Mouse (Mus musculus) spleen, embryonic (tissue): ENCODE results near the gene Zmpste24.

Source experiments
- CTCF ChIA-PET: fragments of 350-600 bp; sonication (Branson Sonifier 250); formaldehyde crosslinking; loops from one replicate; lab custom pipeline; 2022; lab: Charles Lee

Zmpste24 gene

DNA sequence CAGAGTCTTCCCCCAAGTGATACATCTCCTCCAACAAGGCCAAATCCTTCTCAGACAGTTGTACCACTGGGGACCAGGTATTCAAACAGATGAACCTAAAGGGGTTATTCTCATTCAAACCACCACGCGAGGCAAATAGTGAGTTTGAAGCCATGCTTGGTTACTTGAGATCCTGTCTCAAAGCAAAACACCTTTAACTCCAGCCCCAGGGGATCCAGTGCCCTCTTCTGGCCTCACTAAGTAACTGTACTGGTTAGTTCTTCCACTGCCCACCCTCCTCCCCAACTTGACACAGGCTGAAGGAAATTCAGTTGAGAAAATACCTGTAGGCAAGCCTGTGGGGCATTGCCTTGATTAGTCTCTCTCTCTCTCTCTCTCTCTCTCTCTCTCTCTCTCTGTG lies 65.0 kb downstream of the Zmpste24 start:
- CTCF ChIA-PET, result interaction anchor here (0.5 kb wide), 1 partner anchor 54 kb away, joined by 13 read pairs; no protein-coding TSS in a partner anchor

DNA sequence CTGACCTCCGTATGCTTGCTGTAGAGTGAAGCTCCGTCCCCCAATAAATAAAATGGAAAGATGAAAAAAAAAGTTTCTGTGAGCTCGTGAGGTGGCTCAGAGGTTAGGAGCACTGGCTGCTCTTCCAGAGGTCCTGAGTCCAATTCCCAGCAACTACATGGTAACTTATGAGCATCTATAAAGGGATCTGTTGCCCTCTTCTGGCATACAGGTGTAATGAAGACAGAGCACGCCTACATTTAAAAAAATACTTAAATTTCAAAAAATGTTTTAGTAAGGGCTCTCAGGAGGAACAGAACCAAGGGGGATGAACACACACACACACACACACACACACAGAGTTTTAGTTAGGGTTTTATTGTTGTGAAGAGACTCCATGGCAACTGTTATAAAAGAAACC lies 66.6 kb downstream of the Zmpste24 start:
- CTCF ChIA-PET, result interaction anchor here (1.1 to 1.3 kb wide), 2 partner anchors 15 to 45 kb away, joined by 3 to 4 read pairs; no protein-coding TSS in a partner anchor

DNA sequence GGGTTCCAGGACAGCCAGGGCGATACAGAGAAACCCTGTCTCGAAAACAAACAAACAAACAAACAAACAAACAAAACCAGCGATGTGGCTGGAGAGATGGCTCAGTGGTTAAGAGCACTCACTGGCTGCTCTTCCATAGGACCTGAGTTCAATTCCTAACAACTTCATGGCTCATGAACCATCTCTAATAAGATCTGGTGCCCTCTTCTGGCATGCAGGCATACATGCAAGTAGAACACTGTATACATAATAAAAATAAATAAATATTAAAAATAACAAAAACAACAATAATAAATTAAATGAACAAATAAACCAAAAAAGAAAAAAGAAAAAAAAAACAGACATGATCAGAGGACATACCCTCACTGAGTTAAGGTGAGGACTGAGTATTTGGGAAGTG lies 68.4 kb downstream of the Zmpste24 start:
- CTCF ChIA-PET, result interaction anchor here (0.6 to 1.4 kb wide), 2 partner anchors 44 to 133 kb away, joined by 4 read pairs; no protein-coding TSS in a partner anchor

DNA sequence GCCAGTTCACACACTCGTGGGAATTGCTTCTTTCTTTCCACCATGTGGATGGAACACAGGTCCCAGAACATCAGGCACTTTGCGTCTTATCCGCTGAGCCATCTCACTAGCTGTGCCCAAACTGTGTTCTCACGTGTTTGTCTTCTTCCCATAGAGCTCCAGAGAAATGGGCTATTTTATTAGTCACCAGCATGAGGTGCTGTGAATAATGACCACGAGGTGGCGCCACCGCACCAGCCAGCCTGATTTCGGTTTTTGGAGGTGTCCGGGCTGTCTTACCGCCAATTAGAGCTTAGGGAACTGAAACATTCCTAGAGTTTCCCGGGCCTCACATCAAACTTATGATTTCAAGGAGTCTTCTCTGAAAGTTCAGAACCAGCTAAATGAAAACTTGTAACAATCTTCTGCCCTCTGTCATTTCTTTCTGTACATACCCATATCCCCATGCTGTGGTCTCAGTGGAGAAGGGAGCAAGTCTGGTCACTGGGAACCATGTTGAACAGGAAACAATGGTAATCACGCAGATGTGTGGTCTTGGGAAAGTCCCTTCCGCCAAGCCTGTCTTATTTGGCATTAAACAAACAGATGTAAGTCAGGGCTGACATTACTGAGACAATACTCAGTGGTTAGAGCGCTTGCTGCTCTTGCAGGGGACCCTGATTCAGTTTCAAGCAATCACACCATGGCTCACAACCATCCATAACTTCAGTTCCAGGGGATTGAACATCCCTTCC lies 69.2 kb downstream of the Zmpste24 start:
- CTCF ChIA-PET, result interaction anchor here (0.5 to 1.4 kb wide), 3 partner anchors 31 to 1997 kb away, joined by 4 to 5 read pairs (median 4); no protein-coding TSS in a partner anchor

DNA sequence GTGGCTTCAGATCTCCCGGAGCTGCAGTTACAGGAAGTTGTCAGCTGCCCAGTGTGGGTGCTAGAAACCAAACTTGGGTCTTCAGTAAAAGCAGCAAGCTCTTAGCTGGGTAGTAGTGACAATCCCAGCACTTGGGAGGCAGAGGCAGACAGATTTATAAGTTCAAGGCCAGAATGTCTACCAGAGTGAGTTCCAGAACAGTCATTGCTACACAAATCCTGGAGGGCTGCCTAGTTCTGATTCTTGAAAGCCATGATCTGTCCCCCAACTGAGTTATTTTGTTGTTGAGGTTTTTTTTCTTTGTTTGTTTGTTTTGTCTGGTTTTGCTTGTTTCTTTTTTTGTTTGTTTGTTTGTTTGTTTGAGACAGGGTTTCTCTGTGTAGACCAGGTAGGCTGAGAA lies 69.9 kb downstream of the Zmpste24 start:
- CTCF ChIA-PET, result interaction anchor here (1.4 to 1.6 kb wide), 3 partner anchors 12 to 43 kb away, joined by 4 to 13 read pairs (median 8); no protein-coding TSS in a partner anchor

DNA sequence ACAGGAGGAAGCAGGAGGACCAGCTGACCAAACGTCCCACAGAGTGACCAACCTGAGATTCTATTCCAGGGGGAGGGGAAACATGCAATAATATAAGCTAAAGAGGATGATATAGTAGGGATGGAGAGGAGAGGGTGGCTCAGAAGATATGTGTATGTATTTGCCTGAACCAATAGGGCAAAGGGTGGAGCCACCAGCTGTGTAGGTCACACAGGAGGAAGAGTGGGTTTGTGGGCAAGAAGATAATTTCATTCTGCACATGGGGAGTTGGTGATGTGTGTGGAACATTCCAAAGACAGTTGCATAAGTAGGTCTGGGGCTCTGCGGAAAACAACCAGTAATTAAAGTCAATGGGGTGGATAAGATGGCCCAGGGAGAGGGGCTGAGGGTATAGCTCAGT lies 72.4 kb downstream of the Zmpste24 start:
- CTCF ChIA-PET, result interaction anchor here (1.2 kb wide), 1 partner anchor 10 kb away, joined by 4 read pairs; no protein-coding TSS in a partner anchor

DNA sequence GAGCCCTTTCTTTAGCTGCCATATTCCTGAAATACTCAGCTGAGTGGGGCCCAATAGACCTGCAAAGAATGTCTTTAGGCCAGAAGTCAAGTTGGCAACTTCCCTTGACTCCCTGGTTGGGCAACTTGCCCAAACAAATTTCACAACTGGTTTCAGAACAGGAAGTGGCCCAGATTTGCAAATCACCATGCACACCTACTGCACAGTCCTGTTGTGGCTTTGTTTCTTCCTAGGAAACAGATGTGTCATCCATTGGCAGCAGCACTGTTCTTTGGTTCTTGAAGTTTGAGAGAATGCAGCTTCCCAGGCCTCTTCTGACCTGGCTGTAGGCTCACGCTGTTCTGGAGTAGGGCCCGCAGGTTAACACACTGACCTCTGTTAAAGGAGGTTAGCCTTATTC lies 74.1 kb downstream of the Zmpste24 start:
- CTCF ChIA-PET, result interaction anchor here (0.6 kb wide), 1 partner anchor 244 kb away, joined by 3 read pairs; no protein-coding TSS in a partner anchor

- CTCF ChIA-PET, result no interaction called here
These were observed 74.6 kb downstream of the Zmpste24 start for GRCm38 (mm10) chr4:121023464-121023863.

DNA sequence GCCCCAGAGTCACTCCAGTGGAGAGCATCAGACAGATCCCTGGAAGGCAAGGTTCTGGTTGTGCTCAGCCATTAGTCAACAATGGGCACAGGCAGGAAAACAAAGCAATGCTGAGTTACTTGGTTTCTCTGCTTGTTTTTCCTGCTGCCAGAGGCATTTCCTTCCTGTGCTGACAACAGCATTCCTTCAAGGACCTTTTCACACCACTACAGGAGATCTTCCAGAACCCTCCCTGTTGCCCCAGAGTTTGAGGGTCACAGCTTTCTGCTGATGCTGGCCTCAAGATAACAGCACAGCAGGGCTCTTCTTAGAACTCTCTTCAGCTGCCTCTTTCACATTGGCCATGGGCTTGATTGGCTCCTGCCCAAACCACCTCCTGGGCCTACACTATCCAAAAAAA lies 76.1 kb downstream of the Zmpste24 start:
- CTCF ChIA-PET, result interaction anchor here (0.7 kb wide), 1 partner anchor 19 kb away, joined by 11 read pairs; no protein-coding TSS in a partner anchor

- CTCF ChIA-PET, result interaction anchor here (1.2 kb wide), 1 partner anchor 28 kb away, joined by 3 read pairs; no protein-coding TSS in a partner anchor
These were observed 77.8 kb downstream of the Zmpste24 start for GRCm38 (mm10) chr4:121020040-121020790.

- CTCF ChIA-PET, result no interaction called here
These were observed 79.8 kb downstream of the Zmpste24 start for GRCm38 (mm10) chr4:121018250-121018649.

GRCm38 (mm10) chr4:121016928-121017657 lies 80.9 kb downstream of the Zmpste24 start, which contains the start of gene Smap2:
Smap2 (minus strand) TSS chr4:121017247.
- CTCF ChIA-PET, result interaction anchor here (0.6 to 2.3 kb wide), 7 partner anchors 10 to 1030 kb away, joined by 3 to 8 read pairs (median 4); no protein-coding TSS in a partner anchor

DNA sequence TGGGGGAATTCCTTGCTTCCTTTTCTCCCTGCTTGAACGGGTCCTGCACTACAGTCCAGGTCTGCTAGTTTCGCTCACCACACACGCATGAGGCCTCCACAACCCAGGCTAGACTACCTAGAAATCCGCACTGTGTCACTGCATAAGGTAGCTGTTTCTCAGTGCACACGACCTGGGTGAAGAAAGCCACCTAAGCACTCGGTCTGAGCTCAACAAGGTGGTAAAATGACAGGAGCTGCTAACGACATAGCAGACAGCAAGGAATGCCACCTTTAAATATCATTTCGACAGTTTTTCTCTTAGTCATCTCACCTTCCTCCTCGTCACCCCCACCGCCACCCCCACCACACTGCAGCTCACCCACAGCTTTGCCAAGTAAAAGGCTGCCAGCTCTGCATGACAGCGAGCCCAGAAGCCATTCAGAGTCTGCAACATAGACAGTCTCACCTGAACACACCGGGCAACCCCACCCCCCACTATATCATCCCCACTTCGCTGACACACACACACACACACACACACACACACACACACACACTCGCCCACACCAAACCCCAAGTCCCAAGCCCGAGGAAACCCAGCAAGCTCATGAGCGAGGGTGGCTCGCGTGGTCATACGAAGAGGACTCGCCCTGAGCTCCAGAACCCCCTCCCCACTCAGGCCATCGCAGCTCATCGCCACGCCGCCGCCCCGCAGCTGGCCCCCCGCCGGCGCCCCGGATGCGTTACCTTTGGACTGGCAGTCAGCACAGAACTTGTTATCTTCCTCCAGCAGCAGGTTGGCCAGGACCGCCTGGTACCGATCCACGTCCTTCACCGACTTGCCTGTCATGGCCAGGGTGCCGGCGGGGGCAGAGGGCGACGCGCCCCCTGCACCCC lies 81.8 kb downstream of the Zmpste24 start:
- CTCF ChIA-PET, result interaction anchor here (0.6 to 2.3 kb wide), 11 partner anchors 9 to 1030 kb away, joined by 3 to 8 read pairs (median 4); no protein-coding TSS in a partner anchor

GRCm38 (mm10) chr4:121015268-121015659 lies 82.8 kb downstream of the Zmpste24 start:
- CTCF ChIA-PET, result interaction anchor here (1.8 to 2.3 kb wide), 2 partner anchors 9 to 12 kb away, joined by 5 to 6 read pairs; no protein-coding TSS in a partner anchor

DNA sequence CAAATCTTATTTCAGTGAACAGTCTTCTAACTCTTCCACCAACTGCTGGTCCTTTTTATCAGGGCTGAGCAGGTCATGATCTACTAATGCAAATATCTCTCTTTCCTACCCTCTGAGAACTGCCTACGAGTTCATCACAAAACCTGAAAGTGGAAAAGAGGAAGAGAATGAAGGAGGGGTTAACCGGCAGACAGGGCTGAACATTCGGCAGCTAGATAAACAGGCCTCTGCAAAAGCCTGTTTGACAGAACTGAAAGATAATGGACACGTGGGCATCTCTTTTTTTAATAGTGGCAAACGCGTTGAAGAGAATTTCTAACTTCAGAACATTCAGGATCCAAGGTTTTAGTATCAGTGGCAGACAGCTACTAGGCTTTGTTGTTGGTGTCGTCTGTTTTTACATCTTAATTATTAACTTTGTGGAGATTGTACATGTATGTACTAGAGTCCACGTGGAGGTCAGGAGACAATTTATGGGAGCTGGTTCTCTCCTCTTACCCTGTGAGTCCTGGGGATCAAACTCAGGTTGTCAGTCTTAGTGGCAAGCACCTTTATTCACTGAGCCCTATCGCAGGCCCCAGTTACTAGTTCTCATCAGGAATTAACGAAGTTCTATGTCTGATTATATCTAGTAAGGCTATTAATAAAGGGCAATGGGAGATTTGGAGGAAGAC lies 83.3 kb downstream of the Zmpste24 start:
- CTCF ChIA-PET, result interaction anchor here (1.8 kb wide), 1 partner anchor 8 kb away, joined by 6 read pairs; no protein-coding TSS in a partner anchor

DNA sequence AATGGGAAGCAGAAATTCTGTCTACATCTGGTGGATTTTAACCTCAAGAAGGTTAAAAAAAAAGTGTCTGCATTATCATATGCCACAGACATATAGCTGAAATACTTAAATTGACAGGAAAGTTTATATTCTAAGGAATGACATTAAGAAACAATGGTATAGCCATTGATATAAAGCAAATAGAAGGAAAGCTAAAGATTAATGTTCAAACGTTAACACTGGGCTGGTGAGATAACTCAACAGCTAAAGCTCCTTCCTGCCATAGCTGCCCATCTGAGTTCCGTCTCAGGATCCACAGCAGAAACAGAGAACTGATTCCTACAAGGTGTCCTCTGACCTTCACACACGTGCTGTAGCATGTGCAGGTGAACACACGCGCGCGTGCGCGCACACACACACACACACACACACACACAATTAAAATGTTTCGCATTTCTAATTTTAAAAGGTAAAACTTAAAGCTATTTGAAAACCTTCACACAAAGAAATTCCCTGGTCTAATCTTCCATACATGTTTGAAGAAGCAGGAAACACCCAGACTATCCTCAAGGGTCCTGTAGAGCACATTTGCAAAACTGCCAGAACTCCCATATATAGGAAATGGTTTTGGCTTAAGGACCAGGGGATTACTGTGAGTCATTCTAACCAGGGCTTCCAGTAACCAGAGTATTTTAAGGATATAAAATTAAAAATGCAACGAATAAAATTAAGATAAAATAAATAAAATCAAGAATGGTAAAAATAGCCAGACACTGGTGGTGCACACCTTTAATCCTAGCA lies 87.1 kb downstream of the Zmpste24 start:
- CTCF ChIA-PET, result interaction anchor here (0.6 kb wide), 1 partner anchor 9 kb away, joined by 3 read pairs; no protein-coding TSS in a partner anchor
